Mouse (Mus musculus) heart, adult 8-10 months (tissue): Measurements from ENCODE around the gene Ap2b1. TPM values are rescaled to one million over a fixed set of nuclear protein-coding genes. Genes with fewer than 3 reads are reported as not detected.
A peak's percentile ranks its signal among the peaks of the same experiment; 100 is the strongest.

Experiments used
- DNase-seq: peaks from one replicate; pipeline ENCODE4 v3.0.0; 2022; ENCODE audit warnings: low spot score
- total RNA-seq, 4 experiments: library from RNA; stranded (reverse); gene quantifications; 2 replicates each; pipeline ENCODE4 v1.2.4; 2022

Ap2b1 gene
- total RNA-seq, 4 experiments from 2014 or later, result 34.1 to 46.5 (median 36.9) TPM

DNA sequence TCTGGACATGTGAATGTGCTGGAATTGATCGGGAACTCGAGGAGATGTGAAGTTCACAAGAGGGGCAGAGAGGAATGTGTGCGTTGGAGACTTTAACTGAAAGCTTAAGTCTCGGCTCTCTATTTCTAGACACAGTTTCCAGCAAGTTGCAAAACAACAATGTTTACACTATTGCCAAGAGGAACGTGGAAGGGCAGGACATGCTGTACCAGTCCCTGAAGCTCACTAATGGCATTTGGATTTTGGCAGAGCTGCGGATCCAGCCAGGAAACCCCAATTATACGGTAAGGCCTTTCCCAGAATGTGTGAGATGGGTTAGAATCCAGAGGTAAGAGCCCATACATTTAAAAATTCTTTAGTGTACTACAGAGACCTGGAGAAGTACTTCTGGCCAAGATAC is 98.8 kb downstream of the Ap2b1 start:
- peak; percentile 40 for DNase-seq

DNA sequence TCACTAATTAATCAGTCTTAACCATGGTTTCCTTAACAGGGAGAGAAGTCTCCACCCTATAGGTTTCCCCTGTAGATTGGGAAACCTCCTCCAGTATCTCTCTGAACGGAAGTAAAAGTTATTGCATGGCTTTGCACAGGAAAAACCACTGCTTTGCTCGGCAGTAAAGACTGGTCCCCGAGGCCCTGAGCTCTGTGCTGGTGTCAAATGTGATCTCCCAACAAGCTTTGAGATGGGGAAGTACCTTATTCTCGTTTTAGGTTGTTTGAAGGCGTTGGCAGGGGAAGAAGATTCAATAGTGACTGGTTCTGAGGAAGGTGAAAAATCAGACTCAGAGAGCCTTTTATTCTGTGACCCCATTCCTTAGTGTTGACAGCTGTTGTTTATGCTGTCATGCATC is 99.9 kb downstream of the Ap2b1 start:
- DNase-seq, result no peak

DNA sequence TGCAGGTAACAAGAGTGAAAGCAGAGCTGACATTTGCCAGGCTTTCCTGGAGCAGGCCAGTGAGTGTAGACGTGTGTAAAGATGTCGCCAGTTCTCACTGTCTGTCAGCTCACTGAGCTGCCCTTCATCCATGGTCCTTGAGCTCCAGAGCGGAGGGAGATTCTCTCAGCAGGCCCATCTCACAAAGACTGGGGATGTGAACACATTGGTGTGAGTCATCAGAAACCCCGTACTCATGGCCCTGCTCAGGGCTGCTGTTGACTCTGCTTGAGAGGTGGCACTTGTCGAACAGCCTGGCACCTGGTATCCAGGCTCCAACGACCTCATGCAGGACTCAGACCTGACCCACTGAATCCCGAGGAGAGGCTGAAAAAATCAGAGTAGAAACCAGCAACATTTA is 105.0 kb downstream of the Ap2b1 start:
- no peak for DNase-seq

DNA sequence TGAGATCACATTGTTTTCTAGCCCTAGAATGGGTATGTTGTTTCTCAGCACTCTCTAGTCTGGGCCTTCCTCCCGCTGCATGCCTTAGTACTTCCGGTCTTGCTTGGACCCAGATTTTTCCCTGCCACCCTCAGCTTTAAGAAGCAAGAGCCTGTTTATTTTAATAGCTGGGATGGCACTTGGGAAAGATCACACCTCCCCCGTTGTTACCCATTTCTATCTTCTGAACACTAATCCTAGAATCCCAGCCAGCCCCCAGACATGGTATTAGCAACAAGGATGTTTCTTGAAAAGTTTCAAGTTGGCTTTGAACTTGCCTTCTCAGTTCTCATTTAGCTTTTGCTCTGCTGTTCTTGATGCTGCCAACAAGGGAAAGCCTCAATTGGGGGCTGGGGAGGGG is 107.6 kb downstream of the Ap2b1 start:
- no peak for DNase-seq

DNA sequence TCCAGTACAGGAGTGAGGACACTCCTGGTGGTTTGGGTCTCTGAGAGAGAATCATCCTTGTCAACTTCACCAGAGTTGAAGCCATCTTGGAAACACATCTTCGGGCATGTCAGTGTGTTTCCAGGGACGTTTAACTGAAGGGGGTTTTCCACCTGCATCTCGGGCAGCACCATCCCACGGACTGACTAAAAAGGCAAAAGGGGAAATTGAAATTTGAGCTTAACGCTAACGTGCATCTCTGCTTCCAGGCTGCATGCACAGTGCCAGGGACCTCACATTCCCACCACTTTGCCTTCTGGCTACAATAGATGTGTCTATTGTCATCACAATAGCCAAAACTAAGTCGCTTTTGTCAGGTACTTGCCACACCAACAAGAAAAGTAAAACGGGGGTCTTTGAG is 109.4 kb downstream of the Ap2b1 start:
- no peak for DNase-seq

DNA sequence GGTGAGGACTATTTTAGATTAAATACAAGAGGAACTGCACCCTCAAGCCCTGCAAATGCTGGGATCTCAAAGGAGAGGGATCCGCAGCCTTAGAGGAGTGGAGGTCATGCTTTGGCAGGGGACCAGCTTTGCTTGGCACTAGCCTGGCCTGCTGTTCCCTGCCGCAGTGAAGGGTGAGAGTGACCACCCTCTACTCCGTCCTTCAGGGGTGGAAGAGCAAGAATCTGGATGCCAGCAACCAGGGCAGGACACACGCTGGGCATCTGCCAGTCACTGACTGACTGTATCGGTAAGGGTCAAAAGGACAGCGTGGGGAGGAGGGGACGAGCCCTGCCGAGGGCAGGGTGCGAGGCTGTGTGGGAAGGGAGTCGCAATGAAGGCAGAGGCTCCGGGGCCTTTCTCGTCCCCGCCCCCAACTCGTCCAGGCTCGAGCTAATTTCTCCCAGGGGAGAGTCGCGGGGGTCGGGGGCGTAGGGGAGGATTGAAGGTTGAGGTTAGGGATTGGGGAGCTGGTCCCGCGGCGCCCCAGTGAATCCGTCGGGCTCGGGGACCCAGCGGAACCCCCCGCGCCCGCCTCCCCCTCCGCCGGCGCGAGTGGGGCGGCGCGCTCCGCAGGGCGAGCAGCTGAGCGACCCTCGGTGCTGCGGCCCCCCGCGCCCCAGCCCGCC is 110.4 kb downstream of the Ap2b1 start, which contains the start of gene Rasl10b:
Rasl10b (plus strand) TSS at position 51 of the 668 bp plus-strand sequence.
- peak; percentile 31 for DNase-seq

DNA sequence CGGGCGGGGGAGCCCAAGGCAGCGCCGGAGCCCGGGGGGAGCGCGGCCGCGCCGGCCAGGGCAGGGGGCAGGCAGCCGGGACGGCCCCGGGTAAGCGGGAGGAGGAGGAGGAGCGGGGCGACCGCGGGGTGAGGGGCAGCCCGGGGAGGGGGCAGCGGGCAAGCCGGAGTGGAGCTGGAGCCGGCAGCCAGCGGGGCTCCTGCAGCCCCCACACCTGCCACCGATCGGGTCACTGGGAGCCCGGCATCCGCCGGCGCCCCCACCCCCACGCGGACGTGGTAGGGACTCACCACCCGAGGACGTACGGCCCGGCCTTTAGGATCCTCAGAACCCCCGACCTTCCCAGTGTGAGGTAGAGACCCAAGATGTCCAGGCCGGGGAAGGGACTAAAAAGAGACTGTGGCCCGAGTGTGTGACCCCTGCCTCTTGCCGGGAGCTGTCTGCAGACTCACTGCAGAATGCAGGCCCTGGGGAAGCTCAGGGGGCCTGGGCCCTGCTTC is 111.0 kb downstream of the Ap2b1 start:
- no peak for DNase-seq

DNA sequence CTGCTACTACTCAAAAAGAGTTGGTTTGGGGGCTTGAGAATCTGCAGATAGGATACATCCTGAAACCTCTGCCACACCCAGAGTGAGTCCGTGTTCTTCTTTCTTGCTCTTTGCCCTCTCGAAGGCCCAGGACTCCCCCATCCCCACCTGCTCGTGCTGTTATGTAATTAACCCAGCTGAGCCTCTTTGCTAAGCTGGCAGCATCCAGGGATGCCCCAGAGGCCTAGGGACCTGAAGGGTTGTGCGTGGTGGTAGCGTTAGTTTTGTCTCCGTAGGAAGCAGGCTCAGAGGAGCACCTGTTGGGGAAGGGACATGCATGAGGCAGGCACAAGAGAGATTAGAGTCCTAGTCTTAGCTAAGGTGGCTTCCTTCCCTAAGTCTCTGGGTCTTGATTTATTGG is 111.7 kb downstream of the Ap2b1 start:
- no peak for DNase-seq

DNA sequence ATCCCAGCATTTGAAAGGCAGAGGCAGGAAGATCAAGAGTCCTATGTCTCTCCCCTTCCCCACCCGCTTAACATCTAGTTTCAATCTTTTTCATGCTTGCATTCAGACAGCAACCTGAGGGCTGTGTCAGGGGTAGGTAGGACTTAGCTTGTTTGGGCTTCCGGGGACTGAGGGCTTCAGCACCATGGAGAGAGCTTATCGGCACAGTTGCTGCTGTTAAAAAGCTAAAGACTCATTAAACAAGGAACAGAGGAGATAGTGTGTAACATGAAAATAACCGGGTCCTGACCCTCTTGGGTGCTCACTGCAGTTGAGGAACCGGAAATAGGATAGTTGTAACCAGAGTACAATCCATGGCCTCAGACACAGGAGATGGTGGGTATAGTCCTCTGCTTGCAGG is 118.3 kb downstream of the Ap2b1 start:
- peak; percentile 35 for DNase-seq

DNA sequence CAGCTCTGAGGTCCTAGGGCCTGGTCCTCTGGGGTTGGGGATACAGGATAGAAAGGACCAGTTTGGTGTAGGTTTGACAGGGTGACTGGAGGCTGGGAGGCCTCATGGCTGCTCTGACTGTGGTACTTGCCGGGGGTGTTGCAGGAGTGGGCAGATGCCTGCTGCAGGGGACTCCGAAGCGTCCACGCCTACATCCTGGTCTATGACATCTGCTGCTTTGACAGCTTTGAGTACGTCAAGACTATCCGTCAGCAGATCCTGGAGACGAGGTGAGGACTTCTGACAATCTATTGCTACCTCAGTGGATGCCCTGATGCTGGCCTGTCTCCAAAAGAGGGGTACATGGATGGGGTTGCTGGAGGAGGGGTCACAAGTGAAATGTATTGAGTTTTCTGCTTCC is 118.9 kb downstream of the Ap2b1 start:
- DNase-seq, result no peak

DNA sequence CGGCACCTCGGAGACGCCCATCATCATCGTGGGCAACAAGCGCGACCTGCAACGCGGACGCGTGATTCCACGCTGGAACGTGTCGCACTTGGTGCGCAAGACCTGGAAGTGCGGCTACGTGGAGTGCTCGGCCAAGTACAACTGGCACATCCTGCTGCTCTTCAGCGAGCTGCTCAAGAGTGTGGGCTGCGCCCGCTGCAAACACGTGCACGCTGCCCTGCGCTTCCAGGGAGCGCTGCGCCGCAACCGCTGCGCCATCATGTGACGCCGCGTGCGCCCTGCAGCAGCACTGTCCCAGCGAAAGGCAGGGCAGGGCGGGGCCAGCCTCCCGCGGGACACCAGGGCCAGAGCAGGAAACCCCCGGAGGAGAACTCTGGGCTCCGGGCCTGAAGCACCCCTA is 119.7 kb downstream of the Ap2b1 start:
- DNase-seq, result no peak

DNA sequence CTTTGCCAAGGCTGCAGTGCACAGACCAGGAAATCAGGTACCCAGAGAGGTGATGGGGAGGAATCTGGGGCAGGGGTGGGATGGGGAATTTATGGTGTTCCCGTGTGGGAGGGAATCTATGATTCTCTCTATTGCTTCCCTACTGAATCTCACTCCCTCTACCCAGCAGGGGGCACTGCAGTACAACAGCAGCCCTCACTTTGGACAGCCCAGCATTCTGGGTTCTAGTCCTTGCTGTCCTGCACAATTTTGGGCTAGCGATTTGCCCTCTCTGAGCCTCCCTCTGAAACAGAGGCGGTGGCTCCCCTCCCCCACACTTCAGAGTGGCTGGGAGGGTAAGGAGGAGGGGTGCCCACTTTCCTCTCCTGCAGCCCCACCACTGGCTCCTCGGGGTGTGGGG is 121.5 kb downstream of the Ap2b1 start:
- no peak for DNase-seq

DNA sequence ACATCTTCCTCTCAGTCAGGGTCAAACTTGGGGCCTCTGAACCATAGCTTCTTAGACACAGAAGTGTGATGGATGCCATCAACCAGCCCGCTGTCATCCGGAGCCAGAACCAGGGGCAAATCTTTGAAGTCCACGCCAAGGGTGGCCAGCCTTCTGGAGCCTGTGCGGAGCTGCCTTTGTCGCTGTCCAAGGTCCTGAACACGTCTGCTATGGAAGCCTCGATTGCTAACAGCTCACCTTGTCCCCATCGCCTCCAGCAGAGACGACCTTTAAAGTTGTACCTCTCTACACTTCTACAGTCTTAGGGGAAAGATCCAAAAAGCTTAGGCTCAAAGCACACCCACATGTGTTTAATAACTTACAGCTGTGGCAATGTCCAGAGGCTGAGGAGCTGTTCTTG is 122.5 kb downstream of the Ap2b1 start:
- no peak for DNase-seq

DNA sequence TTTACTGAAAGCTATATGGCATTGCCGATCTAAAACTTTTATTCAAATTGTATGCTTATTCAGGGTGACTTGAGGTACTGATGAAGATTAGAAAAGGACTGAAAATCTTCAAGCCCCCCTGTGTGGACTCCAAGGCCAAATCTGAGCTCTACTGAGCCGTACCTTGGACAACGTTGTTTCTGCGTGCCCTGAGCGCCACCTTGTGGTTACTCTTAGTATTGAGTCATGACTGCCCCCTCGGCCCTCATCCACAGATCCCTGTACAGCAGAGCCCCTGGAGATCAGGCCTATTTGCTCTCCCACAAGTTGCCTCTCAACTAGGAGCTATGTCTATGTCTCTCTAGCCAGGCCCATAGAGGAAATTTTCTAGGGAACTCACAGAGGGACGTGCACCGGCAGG is 125.9 kb downstream of the Ap2b1 start:
- DNase-seq, result peak; percentile 62

DNA sequence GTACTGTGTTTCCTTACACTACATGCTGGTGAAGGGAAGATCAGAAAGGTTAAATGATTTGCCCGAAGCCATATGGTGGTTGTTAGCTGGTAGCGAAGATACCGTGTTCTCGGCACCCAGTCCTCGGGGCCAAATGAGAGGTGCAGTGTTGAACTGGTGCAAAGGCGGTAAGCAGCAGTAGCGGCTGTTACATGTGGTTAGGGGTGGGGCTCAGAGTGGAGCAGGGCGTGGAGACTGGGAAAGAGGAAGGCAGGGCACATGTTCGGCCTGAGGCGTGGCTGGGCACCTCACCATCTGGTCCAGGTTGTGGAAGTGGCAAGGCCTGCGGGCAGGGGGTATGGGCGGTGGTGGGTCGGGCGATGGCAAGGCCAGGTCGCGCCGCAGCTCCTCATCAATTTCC is 128.1 kb downstream of the Ap2b1 start:
- DNase-seq, result no peak

DNA sequence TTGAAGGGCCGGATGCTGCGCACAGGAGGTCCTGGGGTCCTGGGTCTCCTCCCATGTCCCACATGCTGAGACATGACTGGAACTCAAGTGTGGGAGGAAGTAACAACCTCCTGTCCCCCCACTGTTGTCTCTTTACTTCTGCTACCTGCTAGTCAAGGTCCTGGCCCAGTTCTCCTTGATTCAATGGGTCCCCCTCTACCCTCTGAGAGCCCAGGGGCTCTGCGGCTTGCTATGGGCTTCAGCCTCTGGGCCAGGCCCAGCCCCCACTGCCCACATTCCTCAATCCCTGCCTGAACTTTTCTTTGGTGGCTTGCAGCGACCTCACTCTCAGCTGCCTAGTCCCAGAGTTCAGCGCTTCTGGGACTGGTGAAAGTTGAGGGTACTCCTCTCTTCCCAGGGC is 130.5 kb downstream of the Ap2b1 start, which contains the start of gene Gas2l2:
Gas2l2 (minus strand) TSS at position 101 of the 400 bp plus-strand sequence.
- DNase-seq, result no peak

DNA sequence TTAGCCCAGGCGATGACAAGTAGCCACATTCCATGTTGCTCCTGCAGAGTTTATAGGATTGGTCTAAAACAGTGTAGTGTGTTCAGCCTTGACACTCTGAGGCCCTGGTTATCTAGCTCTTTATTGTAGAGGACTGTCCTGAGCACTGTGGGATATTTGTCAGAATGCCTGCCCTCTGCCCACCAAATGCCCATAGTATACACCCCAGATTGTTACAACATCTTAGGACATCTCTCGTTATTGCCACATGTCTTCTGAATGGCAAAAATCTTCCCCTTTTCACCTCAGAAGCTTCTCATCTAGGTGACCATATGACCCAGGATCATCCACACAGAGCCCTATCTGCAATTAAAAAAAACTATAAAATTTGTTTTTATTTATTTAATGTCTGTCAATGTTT is 133.7 kb downstream of the Ap2b1 start:
- no peak for DNase-seq

DNA sequence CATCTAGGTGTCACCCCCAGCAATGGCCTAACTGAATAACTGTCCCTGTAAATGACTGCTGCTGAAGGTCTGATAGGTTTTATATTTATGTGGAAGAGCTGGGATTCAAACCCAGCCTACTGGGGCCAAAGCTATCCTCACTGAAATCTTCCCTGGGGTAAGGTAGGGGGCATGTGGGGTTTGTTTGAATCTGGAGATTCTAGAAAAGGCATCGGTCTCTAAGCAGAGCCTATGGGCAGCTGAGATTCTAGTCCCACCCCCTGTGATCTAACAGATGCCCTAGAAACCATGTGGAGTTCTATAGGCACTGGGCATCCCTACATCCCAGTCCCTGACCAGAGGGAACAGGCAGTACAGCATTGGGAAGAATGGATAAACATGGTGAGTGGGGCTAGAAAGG is 138.6 kb downstream of the Ap2b1 start, which contains the start of gene 1700020L24Rik:
1700020L24Rik (plus strand) TSS at position 301 of the 400 bp plus-strand sequence.
- DNase-seq, result no peak

DNA sequence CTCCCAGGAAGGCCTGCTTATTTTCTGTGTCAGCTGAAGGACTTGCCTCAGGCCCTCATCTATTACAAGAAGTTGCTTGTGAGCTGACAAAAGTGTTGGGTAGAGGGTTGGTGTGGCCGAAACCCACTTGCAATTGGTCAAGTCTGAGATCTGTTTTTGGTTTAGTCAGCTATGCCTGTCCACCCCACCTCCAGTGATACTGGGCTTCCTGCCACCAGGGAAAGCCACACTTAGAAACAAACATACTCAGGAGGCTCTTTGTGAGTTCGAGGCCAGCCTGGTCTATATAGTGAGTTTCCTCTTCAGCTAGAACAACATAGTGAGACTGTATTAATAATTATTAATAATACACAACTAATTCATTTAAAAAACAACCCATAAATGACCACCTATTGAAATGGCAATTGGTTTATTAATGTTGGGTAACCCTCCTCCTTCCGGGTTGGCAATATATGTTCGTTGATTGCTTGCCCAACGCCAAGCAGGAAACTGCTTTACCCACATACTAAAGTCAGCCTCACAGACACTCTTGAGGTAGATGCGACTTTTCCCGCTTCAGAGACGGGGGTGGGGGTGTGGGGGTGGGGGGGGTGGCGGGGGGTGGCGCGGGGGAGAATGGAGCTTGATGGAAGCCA is 140.7 kb downstream of the Ap2b1 start:
- DNase-seq, result no peak

DNA sequence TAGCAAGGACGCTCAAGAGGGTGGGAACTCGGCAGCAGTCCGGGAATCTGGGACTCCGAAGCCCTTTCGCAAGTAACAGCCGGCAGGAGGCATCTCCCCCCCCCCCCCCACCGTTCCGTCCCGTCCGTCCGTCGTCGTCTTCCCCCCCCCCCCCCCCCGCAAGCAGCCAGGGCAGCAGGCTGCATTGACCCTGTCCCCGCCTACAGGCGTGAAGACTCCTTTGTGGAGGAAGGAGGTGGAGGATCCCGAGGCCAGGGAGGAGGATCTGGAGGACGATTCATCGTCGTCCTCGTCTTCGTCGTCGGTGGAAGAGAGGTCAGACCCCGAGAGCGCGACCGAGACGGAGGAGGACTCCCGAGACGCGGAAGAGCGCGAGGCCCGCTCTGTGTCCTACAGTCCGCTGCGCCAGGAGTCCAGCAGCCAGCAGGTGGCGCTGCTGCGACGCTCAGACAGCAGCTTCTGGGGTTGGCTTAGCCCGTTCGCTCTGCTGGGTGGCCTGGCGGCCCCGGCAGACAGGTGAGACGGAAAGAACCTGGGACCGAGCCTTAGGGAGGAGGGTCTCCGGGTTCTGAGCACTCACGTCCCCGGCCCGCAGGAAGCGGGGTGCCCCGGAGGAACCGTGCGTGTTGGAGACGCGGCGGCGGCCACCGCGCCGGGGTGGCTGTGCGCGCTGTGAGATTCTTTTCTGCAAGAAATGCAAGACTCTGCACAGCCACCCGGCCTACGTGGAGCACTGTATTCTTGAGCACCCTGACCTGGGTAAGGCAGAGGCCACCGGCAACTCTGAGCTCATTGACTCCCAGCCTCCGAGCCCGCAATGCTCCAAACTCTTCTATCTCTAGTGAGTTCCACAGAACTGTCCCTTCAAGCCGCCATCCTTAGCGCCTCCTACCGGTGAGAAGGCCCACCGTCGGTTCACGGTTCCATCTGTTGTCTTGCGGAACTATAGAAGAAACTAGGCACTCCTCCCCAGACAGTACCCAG is 141.5 kb downstream of the Ap2b1 start:
- peak; percentile 77 for DNase-seq

DNA sequence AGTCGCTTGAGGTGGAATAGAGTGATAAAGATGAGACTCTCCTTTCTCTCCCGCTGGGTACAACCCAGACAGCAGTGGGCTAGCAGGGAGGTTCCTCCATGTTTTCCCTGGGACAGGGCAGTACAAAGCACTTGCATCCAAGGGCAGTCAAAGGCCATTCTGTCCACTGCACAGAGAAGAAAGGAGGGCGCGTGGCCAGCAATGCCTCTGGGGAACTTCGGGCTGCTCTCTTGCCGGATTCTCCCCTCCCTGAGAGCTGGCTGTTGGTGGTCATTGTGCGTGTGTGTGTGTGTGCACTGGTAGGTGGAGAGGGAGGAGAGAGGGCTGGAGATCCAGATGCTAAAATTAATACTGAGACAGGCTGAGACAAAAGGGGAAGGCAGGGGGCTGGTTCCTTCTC is 142.4 kb downstream of the Ap2b1 start:
- DNase-seq, result peak; percentile 65
